Mouse (Mus musculus) embryo, embryonic 9.5 days (tissue): Measurements from ENCODE around the gene Gm20518.
A peak's percentile ranks its signal among the peaks of the same experiment; 100 is the strongest.

ENCODE experiments used
- DNase-seq: peaks from one replicate; pipeline ENCODE4 v3.0.0-alpha.2; 2017; ENCODE audit errors: extremely low spot score

Gene Gm20518

DNA sequence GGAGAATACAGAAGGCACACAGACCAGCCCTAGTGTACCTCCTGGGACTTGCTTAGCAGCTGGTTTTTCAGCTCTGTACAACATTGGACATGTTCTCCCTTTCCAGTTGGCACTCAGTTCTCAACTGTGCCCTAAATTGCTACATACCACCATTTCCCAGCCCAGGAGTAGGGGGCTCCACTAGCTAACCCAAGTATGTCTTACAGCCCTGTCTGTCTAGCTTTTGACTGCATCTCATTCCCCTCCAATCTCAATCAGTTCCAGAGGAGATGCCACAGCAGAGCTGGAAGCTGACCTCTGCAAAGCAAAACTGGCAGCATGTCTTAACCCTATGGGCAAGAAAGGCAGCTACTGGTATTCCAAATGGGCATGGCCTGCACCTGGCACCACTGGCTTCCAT is 4.6 kb upstream of the Gm20518 start:
- DNase-seq = no peak

DNA sequence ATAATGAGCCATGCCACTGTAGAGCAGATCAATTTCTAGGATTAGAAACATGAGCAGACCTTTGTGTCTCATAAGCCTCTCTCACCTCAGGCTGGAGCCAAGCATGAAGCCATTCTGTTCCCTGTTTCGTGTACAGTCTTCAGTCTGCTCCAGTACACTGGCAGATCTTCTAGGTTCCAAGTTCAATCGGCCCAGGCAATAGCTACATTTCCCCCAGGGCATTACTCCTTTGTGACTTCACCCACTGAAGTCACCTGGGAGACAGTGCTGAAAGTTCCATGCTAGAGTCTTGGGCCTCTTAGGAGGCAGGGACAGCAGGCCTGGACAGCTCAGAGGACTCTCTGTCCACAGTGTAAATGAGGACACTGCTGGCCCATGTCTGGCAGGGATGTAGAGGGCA is 2.5 kb upstream of the Gm20518 start, which contains the start of gene Tssk1:
Tssk1 (plus strand) TSS at position 301 of the 400 bp plus-strand sequence.
- DNase-seq = no peak

GRCm38 (mm10) chr16:17892606-17893005 is 1.1 kb upstream of the Gm20518 start:
- DNase-seq = no peak

- DNase-seq = no peak
Measured at GRCm38 (mm10) chr16:17890917-17891566, 429 bp downstream of the Gm20518 start.

GRCm38 (mm10) chr16:17890342-17890727 is 1.1 kb downstream of the Gm20518 start:
- no peak for DNase-seq

DNA sequence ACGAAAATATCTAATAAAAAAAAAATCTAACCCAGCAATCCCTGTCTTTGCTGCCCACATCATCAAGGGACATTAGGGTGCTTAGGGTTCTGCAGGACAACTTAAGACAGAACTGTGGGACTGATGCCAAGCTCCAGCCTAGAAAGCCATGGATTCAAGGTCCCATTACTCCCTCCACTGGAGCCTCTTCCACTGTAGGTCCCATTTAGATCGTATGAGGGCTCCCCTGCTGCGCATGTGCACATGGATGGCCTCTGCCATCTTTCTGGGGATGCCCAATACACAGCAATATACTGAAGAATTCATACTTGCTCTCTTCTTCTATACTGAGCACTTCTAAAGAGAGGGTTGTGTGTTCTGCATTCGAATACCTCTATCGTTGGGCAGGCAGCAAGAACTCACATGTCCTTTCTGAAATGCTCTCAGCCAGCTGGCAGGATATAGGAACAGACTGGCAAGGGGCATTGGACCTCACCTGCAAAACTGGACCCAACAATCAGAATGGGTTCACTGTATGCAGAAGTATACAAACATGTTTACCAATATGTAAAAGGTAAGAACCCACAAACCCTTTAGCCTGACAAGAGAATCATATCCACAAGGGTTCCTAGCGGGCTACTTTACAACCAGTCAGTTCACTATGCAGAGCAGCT is 1.7 kb downstream of the Gm20518 start:
- no peak for DNase-seq

DNA sequence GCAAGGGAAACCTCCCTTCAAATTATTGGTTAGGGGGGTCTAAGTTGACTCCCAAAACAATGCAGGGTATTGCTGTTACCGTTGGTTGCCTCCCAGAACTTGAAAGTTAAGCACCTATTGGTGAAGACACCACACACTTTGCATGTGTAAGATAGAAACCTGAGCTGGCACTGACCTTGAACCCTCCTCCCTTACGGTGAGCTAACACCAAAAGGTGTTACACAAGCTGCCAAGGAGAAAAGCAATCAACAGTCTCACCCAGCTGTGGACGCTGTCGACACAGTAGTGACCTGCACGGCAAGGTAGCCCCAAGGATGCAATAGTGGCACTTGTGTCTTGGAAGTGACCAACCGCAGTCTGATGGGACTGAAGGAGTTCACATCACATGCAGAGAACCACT is 7.4 kb downstream of the Gm20518 start:
- DNase-seq = no peak

GRCm38 (mm10) chr16:17882196-17882595 is 9.3 kb downstream of the Gm20518 start:
- no peak for DNase-seq

DNA sequence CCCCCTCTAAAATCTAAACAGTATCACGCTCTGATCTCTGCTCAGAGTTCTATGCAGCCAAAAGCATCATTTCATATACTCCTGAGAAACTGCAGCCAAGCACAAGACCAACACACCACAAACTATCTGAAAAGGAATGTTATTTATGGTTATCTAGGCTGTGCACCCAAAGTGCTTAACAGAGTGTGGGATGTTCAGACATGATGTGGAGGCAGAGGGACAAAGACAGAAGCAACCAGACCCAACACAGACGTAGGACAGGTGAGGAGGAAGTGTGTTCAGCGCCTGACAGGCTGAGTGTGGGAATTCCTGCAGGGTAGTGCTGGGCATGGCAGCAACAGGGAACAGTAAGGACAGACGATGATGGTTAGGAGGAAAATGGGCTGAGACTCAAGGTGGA is 11.9 kb downstream of the Gm20518 start:
- no peak for DNase-seq

DNA sequence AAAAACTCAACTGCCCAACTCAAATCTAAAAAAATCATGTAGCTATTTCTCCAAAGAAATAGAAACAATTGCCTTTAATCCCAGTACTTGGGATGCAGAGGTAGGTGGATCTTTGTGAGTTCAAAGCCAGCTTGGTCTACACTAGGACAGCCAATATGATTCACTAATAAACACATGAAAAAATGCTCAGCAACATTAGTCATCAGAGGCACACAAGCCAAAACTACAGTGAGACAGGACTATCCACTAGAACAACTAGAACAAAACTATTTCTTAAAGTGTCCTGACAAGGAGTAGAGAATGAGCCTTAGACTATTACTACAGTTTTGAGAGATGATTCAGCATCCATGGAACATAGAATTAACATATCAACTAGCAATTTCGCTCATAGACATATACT is 15.4 kb downstream of the Gm20518 start:
- no peak for DNase-seq

- DNase-seq = no peak
Measured at GRCm38 (mm10) chr16:17875174-17875573, 16.3 kb downstream of the Gm20518 start.

DNA sequence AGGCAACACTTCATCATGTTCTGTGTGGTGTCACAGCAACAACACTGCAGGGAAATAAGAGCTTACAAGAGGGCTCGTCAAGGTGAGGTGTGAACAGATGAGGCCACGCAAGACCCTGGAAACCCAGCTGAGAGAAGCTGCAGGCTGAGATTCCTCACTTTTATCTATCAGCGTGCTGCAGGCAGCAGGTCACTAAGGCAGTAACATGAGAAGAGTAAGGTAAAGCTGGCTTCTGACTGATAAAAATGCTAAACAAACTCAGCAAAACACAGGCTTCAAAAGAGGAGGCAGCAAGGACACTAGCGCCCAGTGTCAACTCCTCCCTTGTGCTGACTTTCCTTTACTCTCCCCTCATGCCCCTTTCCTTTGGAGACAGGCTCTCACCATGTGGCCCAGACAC is 18.5 kb downstream of the Gm20518 start:
- DNase-seq = no peak

- no peak for DNase-seq
Measured at GRCm38 (mm10) chr16:17871248-17871647, 20.2 kb downstream of the Gm20518 start.

GRCm38 (mm10) chr16:17865770-17866169 is 25.7 kb downstream of the Gm20518 start:
- no peak for DNase-seq

- no peak for DNase-seq
Measured at GRCm38 (mm10) chr16:17865293-17865692, 26.2 kb downstream of the Gm20518 start.

DNA sequence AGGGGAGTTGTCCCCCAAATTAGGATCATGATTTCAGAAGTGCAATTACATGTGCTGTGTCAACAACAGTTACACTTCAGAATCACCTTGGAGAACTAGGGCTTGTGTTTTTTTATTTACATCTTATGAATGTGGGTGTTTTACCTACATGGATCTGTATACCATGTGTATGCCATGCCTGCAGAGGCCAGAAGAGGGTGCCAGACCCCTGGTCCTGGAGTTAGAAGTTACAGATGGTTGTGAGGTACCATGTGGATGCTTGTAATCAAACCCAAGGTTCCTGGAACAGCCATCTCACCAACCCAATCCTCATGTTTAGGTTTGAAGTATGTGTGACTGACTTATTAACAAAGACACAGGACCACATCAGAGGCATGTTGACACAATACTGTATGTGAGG is 32.9 kb downstream of the Gm20518 start:
- DNase-seq = no peak

DNA sequence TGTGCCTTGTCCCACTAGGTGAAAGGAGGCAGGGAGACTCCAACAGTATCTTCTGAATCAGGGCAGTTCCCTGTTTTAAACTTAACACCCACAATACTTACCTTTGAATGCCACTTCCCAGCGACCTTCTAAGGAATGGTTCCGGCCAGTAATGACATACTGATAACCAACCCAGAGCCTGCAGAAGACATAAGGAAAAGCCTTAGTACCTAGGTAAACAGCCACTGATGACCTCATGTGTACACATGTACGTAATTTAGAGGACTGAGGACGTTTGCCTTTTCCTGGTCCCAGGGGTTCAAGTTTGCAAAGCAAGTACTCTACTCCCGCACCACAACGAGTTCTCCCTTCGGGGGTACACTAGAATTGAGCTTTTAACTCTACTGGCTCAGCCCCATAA is 34.3 kb downstream of the Gm20518 start:
- DNase-seq = no peak

DNA sequence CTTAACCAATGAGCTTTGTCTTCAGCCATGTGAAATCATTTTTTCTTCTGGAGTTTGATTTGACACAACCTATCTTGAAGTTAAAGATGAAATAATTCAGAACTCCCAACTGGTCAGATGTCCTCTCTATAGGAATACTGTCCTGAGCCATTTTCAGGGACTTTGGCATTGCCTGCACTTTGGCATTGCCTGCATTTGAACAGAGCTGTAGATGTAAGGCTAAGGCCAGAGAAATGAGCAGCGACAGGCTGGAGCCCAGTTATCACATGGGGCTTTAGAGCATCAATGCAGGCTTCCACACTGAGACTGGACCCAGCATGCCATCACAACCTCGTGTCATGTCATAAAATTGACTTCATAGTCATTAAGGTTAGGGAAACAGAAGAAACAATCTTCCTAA is 38.2 kb downstream of the Gm20518 start:
- DNase-seq = no peak

DNA sequence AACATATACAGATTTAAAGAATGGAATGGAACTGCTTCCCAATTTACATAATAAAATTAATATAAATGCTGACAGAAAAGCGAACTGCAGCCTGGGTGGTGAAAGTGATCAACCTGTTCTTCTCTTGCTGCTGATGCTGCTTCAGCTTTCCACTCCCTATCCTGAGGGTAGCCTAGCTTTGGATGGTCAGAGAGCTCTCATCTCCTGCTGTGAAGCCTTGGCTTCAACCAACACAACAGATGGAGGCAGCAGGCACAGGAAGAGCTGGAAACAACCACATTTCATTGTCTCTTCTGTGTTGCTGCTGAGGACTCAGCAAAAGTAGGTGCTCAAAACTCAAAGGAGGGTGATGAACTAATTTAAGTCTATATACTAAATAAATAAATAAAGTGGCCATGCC is 39.6 kb downstream of the Gm20518 start:
- no peak for DNase-seq

DNA sequence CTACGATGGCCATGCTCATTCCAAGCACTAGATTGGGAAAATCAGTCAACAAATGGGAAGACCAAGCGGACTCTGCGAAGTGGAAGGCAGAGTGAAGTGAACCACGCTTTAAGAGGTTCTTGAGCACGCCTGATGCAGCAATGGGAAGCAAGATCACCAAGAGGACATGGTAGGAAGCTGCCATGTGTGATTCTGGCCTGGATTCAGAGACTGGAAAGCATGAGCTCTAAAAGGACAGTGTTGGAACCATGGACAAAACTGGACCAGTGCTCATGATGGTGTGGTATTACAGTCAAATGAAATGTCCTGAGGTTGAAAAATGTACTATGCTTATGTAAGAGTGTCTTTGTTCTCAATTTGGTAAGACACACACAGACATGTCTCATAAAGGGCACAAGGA is 40.1 kb downstream of the Gm20518 start:
- DNase-seq = no peak

DNA sequence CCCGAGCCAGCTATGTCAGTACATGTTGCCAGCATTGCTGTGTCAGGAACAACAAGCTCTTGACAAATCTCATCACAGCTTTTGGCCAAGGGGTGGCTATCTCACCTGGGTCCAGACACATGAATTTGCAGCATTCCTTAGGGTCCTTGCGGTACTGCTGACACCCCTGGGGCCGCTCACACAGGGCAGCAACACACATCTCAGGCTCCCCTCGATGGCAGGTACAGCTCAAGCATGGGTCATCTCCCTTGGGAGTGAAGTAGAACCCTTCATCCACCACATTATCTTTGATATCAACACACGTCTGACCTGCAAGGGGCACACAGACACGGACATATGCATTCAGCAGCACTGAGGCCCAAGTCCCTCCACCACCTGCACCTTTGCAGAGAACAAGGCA is 42.0 kb downstream of the Gm20518 start:
- no peak for DNase-seq

DNA sequence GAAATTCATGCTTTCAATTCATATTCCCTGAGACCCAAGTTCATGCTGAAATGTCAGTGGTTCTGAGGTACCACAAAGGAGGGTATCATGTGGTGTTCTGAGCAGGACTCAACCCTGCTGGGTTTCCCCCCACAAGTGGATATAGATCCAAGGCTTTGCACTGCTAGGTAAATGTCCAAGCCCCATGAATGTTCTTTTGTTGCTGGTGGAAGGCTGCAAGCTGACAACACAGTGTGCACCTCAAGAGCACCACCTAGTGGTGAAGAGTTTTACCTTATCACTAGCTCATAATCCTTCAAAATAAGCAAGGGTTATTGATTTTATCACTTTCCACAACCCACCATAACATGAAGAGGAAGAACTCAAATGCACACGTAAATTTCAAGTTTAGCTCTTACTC is 42.5 kb downstream of the Gm20518 start:
- DNase-seq = peak; percentile 53

DNA sequence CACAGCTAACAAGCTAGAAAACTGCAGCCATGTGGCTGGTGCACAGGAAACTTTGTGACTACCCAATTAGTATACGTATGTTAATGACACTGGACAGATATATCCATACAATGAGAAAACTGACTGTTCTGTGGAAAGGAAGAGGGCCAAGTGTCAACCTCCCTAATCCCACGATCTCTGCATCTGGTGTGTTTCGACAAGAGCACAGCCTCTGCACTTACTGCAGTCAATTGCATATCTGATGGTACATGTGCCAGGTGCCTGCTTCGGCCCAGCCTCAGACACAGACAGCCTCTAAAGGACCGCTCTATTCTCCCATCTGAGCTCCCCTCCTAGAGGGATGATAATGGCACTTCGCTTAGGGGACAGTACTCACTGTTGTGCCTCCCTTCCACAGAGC is 43.0 kb downstream of the Gm20518 start:
- DNase-seq = no peak
